Mouse (Mus musculus): ENCODE results near the gene Irs3. TPM values are rescaled to one million over a fixed set of nuclear protein-coding genes. Genes with fewer than 3 reads are reported as not detected.

Gene Irs3
- polyA plus RNA-seq (2012; rRNA removed) = 0.35 and 0.43 TPM in 2 replicates

DNA sequence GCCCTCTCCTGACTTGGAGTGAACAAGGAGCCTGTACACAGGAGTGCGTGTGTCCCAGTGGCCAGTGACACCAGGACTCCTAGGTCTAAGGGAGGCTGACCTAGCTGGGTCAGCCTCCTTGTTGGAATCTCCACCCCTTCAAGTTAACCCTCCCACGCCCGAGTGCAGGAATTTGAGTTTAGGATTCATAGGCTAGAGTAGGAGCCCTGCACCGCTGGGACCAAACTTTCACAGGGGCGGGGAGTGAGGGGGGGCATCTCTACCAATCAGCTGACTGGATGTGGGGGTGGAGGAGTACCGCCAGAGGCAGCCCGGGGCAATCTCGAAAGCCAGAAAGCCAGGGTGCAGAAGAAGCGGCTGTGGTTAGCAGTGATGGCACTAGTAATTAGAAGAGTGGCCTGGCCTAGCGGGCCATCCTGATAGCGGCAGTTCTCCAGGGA, at the start of gene Irs3:
TSS of gene Irs3 (minus strand) at position 63 of the 440 bp plus-strand sequence.
- H3K36me3 ChIP-seq (ENCODE audit: control insufficient read depth, insufficient read depth, low read length) = peaks cover 18% of the 10 kb centered on the region
- peaks cover 6% of the 10 kb centered on the region for H3K4me1 ChIP-seq (ENCODE audit: control insufficient read depth, insufficient read depth, insufficient read length, low read length)
- H3K27me3 ChIP-seq (ENCODE audit: control insufficient read depth, insufficient read depth, low read length) = no peaks in the 10 kb centered on the region
- no peak within 1 kb of the TSS for H3K27ac ChIP-seq (ENCODE audit: insufficient read depth, low read depth, low read length)
- H3K4me3 ChIP-seq (ENCODE audit: low read depth, low read length) = peak within 1 kb of the TSS; percentile 57
- 68% methylated on average over 11 of the region's 11 CpGs for WGBS
- no peak for TF ChIP-seq CTCF (IDR thresholded peaks at IDR 0.05; ENCODE audit: extremely low read depth, insufficient read length, insufficient replicate concordance, low read depth, low read length)
- TF ChIP-seq POLR2A (IDR thresholded peaks at IDR 0.05; ENCODE audit: low read depth, low read length) = no peak

DNA sequence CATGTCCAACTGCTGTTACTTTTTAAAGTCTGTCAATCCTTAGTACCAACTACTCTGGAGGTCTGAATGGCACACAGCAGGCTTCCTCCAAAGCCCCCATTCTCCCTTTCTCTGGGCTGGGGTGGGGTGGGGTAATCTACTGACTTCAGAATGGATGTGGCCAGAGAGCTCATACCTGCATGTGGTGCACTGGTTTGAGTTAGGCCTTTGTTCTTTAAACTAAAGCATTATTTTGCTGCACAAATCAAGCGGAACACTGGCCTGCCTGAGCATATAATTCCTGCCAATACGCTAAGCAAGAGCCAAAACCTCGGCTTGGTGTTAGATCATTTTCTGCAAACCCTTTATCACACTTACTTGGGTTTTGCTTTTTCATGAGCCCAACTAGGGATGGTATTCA, 49.3 kb upstream of the Irs3 start:
- Histone ChIP-seq H3K27me3 (ENCODE audit: control insufficient read depth, insufficient read depth, low read length) (no peaks in the 10 kb centered on the region), H3K4me1 (ENCODE audit: control insufficient read depth, insufficient read depth, insufficient read length, low read length) (0 out of 2 replicates have a peak, but pooled peaks cover 2% of the 10 kb centered on the region), H3K36me3 (ENCODE audit: control insufficient read depth, insufficient read depth, low read length) (no peaks in the 10 kb centered on the region), H3K27ac (ENCODE audit: insufficient read depth, low read depth, low read length) (no peak overlapping the region), H3K4me3 (ENCODE audit: low read depth, low read length) (no peak overlapping the region)
- WGBS = 94% methylated on average over 3 of the region's 3 CpGs
- no peak for TF ChIP-seq POLR2A (IDR thresholded peaks at IDR 0.05; ENCODE audit: low read depth, low read length)
- TF ChIP-seq CTCF (IDR thresholded peaks at IDR 0.05; ENCODE audit: extremely low read depth, insufficient read length, insufficient replicate concordance, low read depth, low read length) = no peak

DNA sequence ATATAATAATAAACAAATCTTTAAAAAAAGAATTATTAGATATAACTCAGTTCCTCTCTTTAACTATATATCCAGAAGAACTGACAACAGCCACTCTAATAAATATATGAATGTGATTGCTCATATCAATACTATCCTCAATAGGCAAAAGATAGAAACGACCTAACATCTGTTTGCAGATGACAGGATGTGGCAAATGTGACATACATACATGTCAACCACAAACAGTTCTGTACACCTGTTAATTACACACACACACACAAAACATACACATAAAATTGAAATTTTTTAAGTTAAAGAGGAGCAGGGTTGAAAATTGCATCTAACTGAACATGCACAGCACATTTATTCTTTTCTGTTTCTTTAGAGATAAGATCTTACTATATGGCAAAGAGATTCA, 46.4 kb upstream of the Irs3 start:
- Histone ChIP-seq H3K4me1 (ENCODE audit: control insufficient read depth, insufficient read depth, insufficient read length, low read length) (0 out of 2 replicates have a peak, but pooled peaks cover 2% of the 10 kb centered on the region), H3K4me3 (ENCODE audit: low read depth, low read length) (no peak overlapping the region), H3K27me3 (ENCODE audit: control insufficient read depth, insufficient read depth, low read length) (no peaks in the 10 kb centered on the region), H3K36me3 (ENCODE audit: control insufficient read depth, insufficient read depth, low read length) (no peaks in the 10 kb centered on the region), H3K27ac (ENCODE audit: insufficient read depth, low read depth, low read length) (no peak overlapping the region)
- TF ChIP-seq POLR2A (IDR thresholded peaks at IDR 0.05; ENCODE audit: low read depth, low read length) (no peak), CTCF (IDR thresholded peaks at IDR 0.05; ENCODE audit: extremely low read depth, insufficient read length, insufficient replicate concordance, low read depth, low read length) (no peak)
- WGBS = 74% methylated on average over 1 of the region's 1 CpGs

- Histone ChIP-seq H3K4me1 (ENCODE audit: control insufficient read depth, insufficient read depth, insufficient read length, low read length) (peaks cover 5% of the 10 kb centered on the region; the same call in 1 of the 2 replicates), H3K27ac (ENCODE audit: insufficient read depth, low read depth, low read length) (no peak overlapping the region), H3K36me3 (ENCODE audit: control insufficient read depth, insufficient read depth, low read length) (no peaks in the 10 kb centered on the region), H3K27me3 (ENCODE audit: control insufficient read depth, insufficient read depth, low read length) (no peaks in the 10 kb centered on the region), H3K4me3 (ENCODE audit: low read depth, low read length) (no peak overlapping the region)
- 65% methylated on average over 9 of the region's 9 CpGs for WGBS
- TF ChIP-seq CTCF (IDR thresholded peaks at IDR 0.05; ENCODE audit: extremely low read depth, insufficient read length, insufficient replicate concordance, low read depth, low read length) (no peak), POLR2A (IDR thresholded peaks at IDR 0.05; ENCODE audit: low read depth, low read length) (no peak)
Measured at GRCm38 (mm10) chr5:137690531-137690930, 45.0 kb upstream of the Irs3 start.

DNA sequence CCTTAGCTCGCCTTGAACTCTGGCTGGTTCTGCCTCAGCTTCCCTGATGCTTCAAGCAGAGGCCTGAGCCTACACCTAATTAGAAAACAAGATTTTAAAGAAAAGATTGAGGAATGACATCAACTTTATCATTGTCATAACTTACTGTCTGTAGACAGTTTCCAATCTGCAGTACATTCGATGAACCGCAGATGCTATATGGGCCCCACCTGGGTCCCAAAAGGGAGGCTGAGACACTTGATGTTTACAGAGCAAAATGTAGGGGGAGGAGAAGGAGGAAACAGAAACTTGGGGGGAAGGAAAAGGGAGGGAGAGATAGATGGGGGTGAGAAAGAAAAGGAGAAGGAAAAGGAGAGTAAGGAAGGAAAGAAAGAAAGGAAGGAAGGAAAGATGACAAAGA, 44.5 kb upstream of the Irs3 start:
- Histone ChIP-seq H3K36me3 (ENCODE audit: control insufficient read depth, insufficient read depth, low read length) (no peaks in the 10 kb centered on the region), H3K27me3 (ENCODE audit: control insufficient read depth, insufficient read depth, low read length) (no peaks in the 10 kb centered on the region), H3K4me1 (ENCODE audit: control insufficient read depth, insufficient read depth, insufficient read length, low read length) (peaks cover 3% of the 10 kb centered on the region; the same call in 1 of the 2 replicates), H3K27ac (ENCODE audit: insufficient read depth, low read depth, low read length) (no peak overlapping the region), H3K4me3 (ENCODE audit: low read depth, low read length) (no peak overlapping the region)
- TF ChIP-seq CTCF (IDR thresholded peaks at IDR 0.05; ENCODE audit: extremely low read depth, insufficient read length, insufficient replicate concordance, low read depth, low read length) (no peak), POLR2A (IDR thresholded peaks at IDR 0.05; ENCODE audit: low read depth, low read length) (no peak)
- WGBS = 84% methylated on average over 3 of the region's 3 CpGs

GRCm38 (mm10) chr5:137686127-137686790, 40.7 kb upstream of the Irs3 start:
- H3K27ac ChIP-seq (ENCODE audit: insufficient read depth, low read depth, low read length) = no peak overlapping the region
- H3K4me3 ChIP-seq (ENCODE audit: low read depth, low read length) = no peak overlapping the region
- no peak for TF ChIP-seq CTCF (IDR thresholded peaks at IDR 0.05; ENCODE audit: extremely low read depth, insufficient read length, insufficient replicate concordance, low read depth, low read length)
- no peak for TF ChIP-seq POLR2A (IDR thresholded peaks at IDR 0.05; ENCODE audit: low read depth, low read length)
- H3K4me1 ChIP-seq (ENCODE audit: control insufficient read depth, insufficient read depth, insufficient read length, low read length) = peaks cover 7% of the 10 kb centered on the region; the same call in 1 of the 2 replicates
- H3K27me3 ChIP-seq (ENCODE audit: control insufficient read depth, insufficient read depth, low read length) = no peaks in the 10 kb centered on the region
- H3K36me3 ChIP-seq (ENCODE audit: control insufficient read depth, insufficient read depth, low read length) = no peaks in the 10 kb centered on the region
- 50% methylated on average over 6 of the region's 6 CpGs for WGBS

GRCm38 (mm10) chr5:137685653-137686052, 40.1 kb upstream of the Irs3 start:
- no peaks in the 10 kb centered on the region for H3K36me3 ChIP-seq (ENCODE audit: control insufficient read depth, insufficient read depth, low read length)
- H3K4me1 ChIP-seq (ENCODE audit: control insufficient read depth, insufficient read depth, insufficient read length, low read length) = peaks cover 7% of the 10 kb centered on the region; the same call in 1 of the 2 replicates
- H3K4me3 ChIP-seq (ENCODE audit: low read depth, low read length) = no peak overlapping the region
- TF ChIP-seq POLR2A (IDR thresholded peaks at IDR 0.05; ENCODE audit: low read depth, low read length) (no peak), CTCF (IDR thresholded peaks at IDR 0.05; ENCODE audit: extremely low read depth, insufficient read length, insufficient replicate concordance, low read depth, low read length) (no peak)
- 92% methylated on average over 3 of the region's 3 CpGs for WGBS
- H3K27me3 ChIP-seq (ENCODE audit: control insufficient read depth, insufficient read depth, low read length) = no peaks in the 10 kb centered on the region
- no peak overlapping the region for H3K27ac ChIP-seq (ENCODE audit: insufficient read depth, low read depth, low read length)

All from small intestine, adult 2 months (tissue).